Mouse (Mus musculus): ENCODE measurements around the gene Tmc5. TPM values are rescaled to one million over a fixed set of nuclear protein-coding genes. Genes with fewer than 3 reads are reported as not detected.

Gene Tmc5
- polyA plus RNA-seq, 1 experiment: 0.50 TPM

DNA sequence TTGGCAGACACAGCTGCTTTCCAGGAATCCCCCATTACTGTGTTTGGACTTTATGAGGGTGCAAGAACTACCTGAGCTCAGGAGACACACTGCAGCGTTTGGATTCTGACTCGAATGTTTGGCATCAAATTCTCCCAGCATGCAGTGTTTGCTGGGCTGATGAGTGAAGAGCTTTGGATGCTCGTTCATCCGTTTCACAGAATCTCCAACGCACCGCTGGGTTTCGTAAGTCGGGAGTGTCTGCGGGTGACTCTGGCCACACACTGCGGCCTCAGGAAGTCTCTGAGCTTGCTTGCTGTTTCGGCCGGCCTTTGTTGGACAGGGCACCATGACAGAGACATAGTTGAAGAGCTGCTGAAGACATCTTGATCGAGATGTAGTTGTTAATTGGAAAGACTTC, 17.0 kb downstream of the Tmc5 start:
- Histone ChIP-seq H3K27ac (ENCODE audit: control insufficient read depth, insufficient read depth, low read length) (no peak overlapping the region), H3K4me3 (ENCODE audit: control insufficient read depth, insufficient read depth, low read length) (no peak overlapping the region), H3K27me3 (ENCODE audit: control insufficient read depth, insufficient read depth, low read length) (no peaks in the 10 kb centered on the region), H3K36me3 (ENCODE audit: control insufficient read depth, insufficient read depth, low read length) (no peaks in the 10 kb centered on the region), H3K4me1 (replicated peaks; ENCODE audit: control insufficient read depth, insufficient read depth, low read length) (no peaks in the 10 kb centered on the region)
- WGBS: 85% methylated on average over 13 of the region's 13 CpGs
- no peak for DNase-seq
- TF ChIP-seq CTCF (IDR thresholded peaks at IDR 0.05; ENCODE audit: borderline replicate concordance, control insufficient read depth, extremely low read depth, insufficient read depth, low read length, poor library complexity) (no peak), POLR2A (IDR thresholded peaks at IDR 0.05; ENCODE audit: control insufficient read depth, extremely low read depth, insufficient read depth, low read length, poor library complexity) (no peak)

DNA sequence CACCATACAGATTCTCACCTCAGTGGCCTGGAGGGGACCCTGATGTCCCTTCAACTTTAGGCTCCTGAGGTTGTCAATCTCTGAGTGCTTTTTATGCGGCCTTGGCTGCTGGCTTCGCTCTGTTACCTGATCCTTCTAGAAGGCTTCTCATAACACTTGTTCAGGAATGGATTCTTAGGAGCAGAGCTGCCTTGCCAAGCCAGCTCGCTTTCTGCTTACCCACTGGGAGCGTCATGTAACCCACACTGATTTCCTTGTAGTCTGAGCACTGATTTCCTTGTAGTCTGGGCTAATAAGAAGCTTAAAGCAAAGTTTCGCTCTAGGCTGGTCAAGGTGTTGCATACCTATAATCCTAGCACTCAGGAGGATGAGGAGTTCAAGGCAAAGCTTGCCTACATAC, 21.0 kb downstream of the Tmc5 start:
- no peak for TF ChIP-seq CTCF (IDR thresholded peaks at IDR 0.05; ENCODE audit: borderline replicate concordance, control insufficient read depth, extremely low read depth, insufficient read depth, low read length, poor library complexity)
- no peak for TF ChIP-seq POLR2A (IDR thresholded peaks at IDR 0.05; ENCODE audit: control insufficient read depth, extremely low read depth, insufficient read depth, low read length, poor library complexity)
- WGBS: 93% methylated on average over 5 of the region's 5 CpGs
- no peak for DNase-seq

DNA sequence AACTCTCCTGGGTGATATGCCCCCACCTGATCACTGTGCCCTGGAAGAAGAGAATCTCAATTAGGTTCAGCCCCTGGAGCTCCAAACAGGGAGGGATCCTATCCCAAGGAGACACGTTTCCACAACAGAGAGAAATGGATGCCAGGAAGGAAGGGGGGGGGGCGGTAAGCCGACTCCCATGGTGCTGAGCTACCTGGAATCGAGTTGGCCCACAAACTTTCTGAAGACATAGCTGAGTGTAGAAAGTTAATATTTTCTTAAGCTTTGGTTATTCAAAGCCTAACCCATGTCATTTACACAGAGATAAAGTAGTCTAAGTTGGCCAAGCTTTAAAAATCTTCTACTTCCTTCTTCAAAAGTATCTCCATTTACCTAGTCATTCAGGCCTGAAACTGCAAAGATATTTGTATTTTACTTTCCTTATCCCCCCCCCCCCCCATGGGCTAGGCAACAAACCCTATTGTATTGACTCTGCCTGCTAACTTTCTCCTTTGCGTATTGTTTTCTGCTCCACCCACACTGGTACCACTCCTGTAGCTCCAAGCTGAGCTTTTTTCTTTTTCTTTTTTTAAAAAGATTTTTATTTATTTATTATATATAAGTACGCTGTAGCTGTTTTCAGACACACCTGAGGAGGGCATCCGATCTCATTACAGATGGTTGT, 23.3 kb downstream of the Tmc5 start:
- Histone ChIP-seq H3K27me3 (ENCODE audit: control insufficient read depth, insufficient read depth, low read length) (no peaks in the 10 kb centered on the region), H3K36me3 (ENCODE audit: control insufficient read depth, insufficient read depth, low read length) (no peaks in the 10 kb centered on the region), H3K27ac (ENCODE audit: control insufficient read depth, insufficient read depth, low read length) (no peak overlapping the region), H3K4me1 (replicated peaks; ENCODE audit: control insufficient read depth, insufficient read depth, low read length) (no peaks in the 10 kb centered on the region), H3K4me3 (ENCODE audit: control insufficient read depth, insufficient read depth, low read length) (no peak overlapping the region)
- no peak for DNase-seq
- TF ChIP-seq CTCF (IDR thresholded peaks at IDR 0.05; ENCODE audit: borderline replicate concordance, control insufficient read depth, extremely low read depth, insufficient read depth, low read length, poor library complexity): no peak
- no peak for TF ChIP-seq POLR2A (IDR thresholded peaks at IDR 0.05; ENCODE audit: control insufficient read depth, extremely low read depth, insufficient read depth, low read length, poor library complexity)
- 93% methylated on average over 7 of the region's 7 CpGs for WGBS

More for the DNA sequence above, 21.0 kb downstream of the Tmc5 start:
- Histone ChIP-seq H3K27ac (ENCODE audit: control insufficient read depth, insufficient read depth, low read length) (no peak overlapping the region), H3K4me1 (replicated peaks; ENCODE audit: control insufficient read depth, insufficient read depth, low read length) (no peaks in the 10 kb centered on the region), H3K36me3 (ENCODE audit: control insufficient read depth, insufficient read depth, low read length) (no peaks in the 10 kb centered on the region), H3K27me3 (ENCODE audit: control insufficient read depth, insufficient read depth, low read length) (no peaks in the 10 kb centered on the region), H3K4me3 (ENCODE audit: control insufficient read depth, insufficient read depth, low read length) (no peak overlapping the region)

DNA sequence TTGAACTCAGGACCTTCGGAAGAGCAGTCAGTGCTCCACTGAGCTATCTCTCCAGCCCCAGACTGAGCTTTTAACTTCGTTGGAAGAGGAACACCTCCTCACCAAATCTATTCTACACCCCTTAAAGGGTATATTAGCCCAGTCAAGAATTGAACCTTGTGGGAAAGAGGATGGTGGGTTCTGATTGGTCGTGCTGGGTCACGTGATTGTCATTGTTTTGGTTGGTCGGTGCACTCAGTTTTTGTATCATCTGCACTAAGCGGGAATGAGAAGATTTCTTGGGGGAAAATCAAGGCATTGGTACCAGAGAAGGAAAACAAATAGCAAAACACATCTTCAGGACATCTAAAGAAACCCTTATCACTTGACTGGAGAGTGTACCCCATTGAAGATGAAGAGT, 24.0 kb downstream of the Tmc5 start:
- no peaks in the 10 kb centered on the region for H3K36me3 ChIP-seq (ENCODE audit: control insufficient read depth, insufficient read depth, low read length)
- 88% methylated on average over 6 of the region's 6 CpGs for WGBS
- H3K27ac ChIP-seq (ENCODE audit: control insufficient read depth, insufficient read depth, low read length): no peak overlapping the region
- H3K27me3 ChIP-seq (ENCODE audit: control insufficient read depth, insufficient read depth, low read length): no peaks in the 10 kb centered on the region
- no peak for DNase-seq
- H3K4me3 ChIP-seq (ENCODE audit: control insufficient read depth, insufficient read depth, low read length): no peak overlapping the region
- no peaks in the 10 kb centered on the region for H3K4me1 ChIP-seq (replicated peaks; ENCODE audit: control insufficient read depth, insufficient read depth, low read length)
- TF ChIP-seq CTCF (IDR thresholded peaks at IDR 0.05; ENCODE audit: borderline replicate concordance, control insufficient read depth, extremely low read depth, insufficient read depth, low read length, poor library complexity): no peak
- no peak for TF ChIP-seq POLR2A (IDR thresholded peaks at IDR 0.05; ENCODE audit: control insufficient read depth, extremely low read depth, insufficient read depth, low read length, poor library complexity)

DNA sequence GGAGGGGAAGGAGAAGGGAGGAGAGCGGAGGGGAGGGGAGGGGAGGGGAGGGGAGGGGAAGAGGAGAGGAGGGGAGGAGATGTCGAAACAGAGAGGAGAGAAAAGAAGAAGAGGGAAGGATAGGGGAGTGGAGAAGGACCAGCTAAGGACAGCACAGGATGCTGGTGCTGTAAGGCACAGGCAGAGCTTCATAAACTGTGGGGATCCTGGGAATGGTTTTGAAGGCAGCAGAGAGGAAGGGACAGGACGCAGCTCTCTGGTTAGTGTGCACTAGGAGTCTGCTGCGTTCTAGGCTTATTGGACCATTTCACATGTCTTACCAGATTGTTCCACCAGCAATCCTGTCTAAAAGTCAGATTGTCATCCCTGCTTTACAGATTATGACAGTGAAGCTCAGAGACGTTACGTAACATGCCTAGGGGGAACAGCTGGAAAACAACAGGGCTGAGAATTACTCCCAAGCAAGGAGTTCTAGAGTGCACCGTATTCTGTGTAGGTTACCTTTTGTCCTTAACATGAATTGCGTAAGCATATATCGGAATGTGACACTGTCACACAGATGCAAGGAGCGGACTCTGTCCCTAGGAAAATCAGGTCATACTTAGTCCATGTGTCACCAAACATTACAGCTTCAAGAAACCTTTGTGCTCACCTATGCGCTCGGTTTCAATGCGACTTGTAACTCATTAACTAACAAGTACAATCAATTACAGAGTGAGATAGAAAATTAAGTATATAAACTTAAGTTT, 30.6 kb downstream of the Tmc5 start:
- 89% methylated on average over 12 of the region's 13 CpGs for WGBS
- TF ChIP-seq POLR2A (IDR thresholded peaks at IDR 0.05; ENCODE audit: control insufficient read depth, extremely low read depth, insufficient read depth, low read length, poor library complexity) (no peak), CTCF (IDR thresholded peaks at IDR 0.05; ENCODE audit: borderline replicate concordance, control insufficient read depth, extremely low read depth, insufficient read depth, low read length, poor library complexity) (no peak)
- no peaks in the 10 kb centered on the region for H3K36me3 ChIP-seq (ENCODE audit: control insufficient read depth, insufficient read depth, low read length)
- no peak overlapping the region for H3K4me3 ChIP-seq (ENCODE audit: control insufficient read depth, insufficient read depth, low read length)
- no peak overlapping the region for H3K27ac ChIP-seq (ENCODE audit: control insufficient read depth, insufficient read depth, low read length)
- DNase-seq: no peak
- no peaks in the 10 kb centered on the region for H3K4me1 ChIP-seq (replicated peaks; ENCODE audit: control insufficient read depth, insufficient read depth, low read length)
- no peaks in the 10 kb centered on the region for H3K27me3 ChIP-seq (ENCODE audit: control insufficient read depth, insufficient read depth, low read length)

DNA sequence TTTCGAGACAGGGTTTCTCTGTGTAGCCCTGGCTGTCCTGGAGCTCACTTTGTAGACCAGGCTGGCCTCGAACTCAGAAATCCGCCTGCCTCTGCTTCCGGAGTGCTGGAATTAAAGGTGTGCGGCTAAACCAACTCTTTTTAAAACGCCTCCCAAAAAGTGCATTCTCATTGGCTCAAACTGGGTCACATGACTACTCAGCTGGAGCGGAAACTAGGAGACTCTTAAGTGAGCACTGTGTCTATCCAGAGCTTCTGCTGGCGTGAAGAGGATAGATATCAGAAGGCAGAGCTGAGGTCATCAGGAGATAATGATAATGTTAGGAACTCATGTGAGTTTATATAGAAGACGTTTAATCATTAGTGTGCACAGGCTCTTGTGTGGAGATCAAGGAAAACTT, 36.0 kb downstream of the Tmc5 start:
- Histone ChIP-seq H3K4me1 (replicated peaks; ENCODE audit: control insufficient read depth, insufficient read depth, low read length) (no peaks in the 10 kb centered on the region), H3K27ac (ENCODE audit: control insufficient read depth, insufficient read depth, low read length) (no peak overlapping the region), H3K27me3 (ENCODE audit: control insufficient read depth, insufficient read depth, low read length) (no peaks in the 10 kb centered on the region), H3K4me3 (ENCODE audit: control insufficient read depth, insufficient read depth, low read length) (no peak overlapping the region), H3K36me3 (ENCODE audit: control insufficient read depth, insufficient read depth, low read length) (no peaks in the 10 kb centered on the region)
- DNase-seq: no peak
- WGBS: 88% methylated on average over 9 of the region's 9 CpGs
- no peak for TF ChIP-seq POLR2A (IDR thresholded peaks at IDR 0.05; ENCODE audit: control insufficient read depth, extremely low read depth, insufficient read depth, low read length, poor library complexity)
- TF ChIP-seq CTCF (IDR thresholded peaks at IDR 0.05; ENCODE audit: borderline replicate concordance, control insufficient read depth, extremely low read depth, insufficient read depth, low read length, poor library complexity): no peak
